Mouse (Mus musculus) kidney, postnatal 14 days (tissue): ENCODE measurements around the gene Ttc25.
A peak's percentile ranks its signal among the peaks of the same experiment; 100 is the strongest.

ENCODE experiments used
- DNase-seq: peaks from one replicate; pipeline ENCODE4 v3.0.0; 2022; ENCODE audit warnings: mixed read lengths

Ttc25 gene

DNA sequence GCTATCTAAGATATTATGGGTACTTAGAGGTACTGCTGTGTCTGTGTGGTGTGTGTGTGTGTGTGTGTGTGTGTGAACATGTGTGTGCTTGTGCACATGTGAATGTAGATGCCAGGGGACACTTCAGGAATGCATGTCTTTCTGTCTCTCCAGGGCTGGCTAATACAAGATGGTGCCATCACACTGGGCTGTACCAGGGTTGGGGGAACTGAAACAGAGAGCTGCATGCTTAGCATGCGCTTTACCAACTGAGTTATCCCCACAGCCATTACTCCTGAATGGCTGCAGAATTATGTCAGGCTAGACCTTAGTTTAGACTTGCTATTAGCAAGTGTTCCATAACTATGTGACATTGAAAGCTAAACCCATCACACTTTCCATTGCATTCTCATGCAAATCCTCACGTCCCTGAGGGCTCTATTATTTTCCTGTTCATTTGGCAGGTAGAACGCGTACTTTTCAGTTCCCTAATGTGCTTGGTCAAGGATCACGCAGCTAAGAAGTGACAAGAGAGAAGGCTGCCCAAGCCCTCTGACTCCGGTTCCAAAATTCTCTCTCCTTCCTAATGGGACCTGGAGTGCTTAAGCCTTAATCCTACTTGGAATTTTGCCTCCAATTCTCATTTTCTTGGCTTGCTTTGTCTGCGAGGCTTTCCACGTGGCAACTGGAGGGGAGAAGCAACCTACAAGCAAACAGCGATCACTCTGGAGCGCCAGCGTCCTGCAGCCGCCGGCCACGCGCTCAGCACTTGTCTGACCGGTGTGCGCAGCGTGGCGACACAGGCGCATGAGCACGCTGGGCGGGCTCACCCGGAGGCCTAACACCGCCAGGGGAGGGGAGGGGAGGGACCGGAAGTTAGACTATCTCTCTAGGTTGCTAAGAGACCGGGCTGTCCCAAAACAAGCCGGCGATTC, at the start of gene Ttc25:
Gene Ttc25, plus strand, starts transcription at position 776 of the 914 bp plus-strand sequence.
- peak; percentile 93 for DNase-seq

DNA sequence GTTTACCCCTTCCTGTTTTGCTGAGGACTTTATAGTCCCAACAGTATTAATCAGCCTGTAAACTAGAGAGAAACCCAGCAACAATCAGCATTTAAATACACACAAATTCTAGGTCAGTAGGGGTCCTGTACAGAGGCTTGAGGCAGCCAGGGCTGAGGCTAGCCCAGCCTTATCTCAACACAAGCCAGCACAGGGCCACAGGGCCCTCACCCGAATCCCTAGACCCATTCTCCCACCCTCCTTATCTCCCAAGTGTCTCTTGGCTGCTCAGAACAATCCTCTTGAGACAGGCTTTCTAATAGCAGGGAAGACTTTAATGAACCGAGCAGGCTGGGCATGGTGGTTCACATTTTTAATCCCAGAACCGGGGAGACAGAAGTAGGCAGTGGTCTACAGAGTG, 45.2 kb upstream of the Ttc25 start:
- DNase-seq = no peak

DNA sequence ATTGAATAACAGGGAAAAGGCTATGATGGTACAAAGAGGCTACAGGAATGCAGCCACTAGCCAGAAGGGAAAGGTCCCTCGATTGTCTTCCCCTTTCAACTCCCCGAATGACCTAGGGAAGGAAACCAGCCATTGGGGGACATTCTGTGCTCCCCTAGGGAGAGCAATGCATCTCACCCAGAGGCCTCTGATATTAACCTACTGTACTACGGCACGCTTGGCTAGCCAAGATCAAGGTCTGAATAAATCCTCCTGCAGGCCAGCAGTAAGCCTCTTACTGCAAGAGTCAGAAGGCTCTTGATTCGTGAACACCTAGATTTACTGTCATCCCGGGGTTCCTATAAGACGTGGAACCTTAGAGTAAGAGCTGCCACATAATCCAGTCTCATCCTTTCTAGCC, 44.8 kb upstream of the Ttc25 start:
- DNase-seq = peak; percentile 53

DNA sequence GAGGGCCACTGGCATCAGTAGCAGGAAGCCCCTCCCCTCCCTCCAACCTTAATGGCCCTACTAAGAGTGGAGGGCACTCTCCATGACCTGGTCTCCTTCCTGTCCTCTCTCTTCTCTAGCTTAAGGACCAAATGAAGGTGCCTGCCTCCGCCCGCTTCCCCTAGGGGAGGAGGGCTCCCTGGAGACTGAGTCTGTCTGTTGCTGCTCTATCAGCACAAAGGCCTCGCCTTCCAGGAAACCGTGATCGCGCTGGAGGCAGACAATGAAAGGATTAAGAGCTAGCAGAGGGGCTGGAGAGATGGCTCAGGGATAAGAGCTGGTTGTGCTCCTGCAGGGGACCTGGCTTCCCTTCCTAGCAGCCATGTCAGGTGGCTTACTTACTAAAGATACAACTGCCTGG, 44.1 kb upstream of the Ttc25 start:
- DNase-seq = no peak

DNA sequence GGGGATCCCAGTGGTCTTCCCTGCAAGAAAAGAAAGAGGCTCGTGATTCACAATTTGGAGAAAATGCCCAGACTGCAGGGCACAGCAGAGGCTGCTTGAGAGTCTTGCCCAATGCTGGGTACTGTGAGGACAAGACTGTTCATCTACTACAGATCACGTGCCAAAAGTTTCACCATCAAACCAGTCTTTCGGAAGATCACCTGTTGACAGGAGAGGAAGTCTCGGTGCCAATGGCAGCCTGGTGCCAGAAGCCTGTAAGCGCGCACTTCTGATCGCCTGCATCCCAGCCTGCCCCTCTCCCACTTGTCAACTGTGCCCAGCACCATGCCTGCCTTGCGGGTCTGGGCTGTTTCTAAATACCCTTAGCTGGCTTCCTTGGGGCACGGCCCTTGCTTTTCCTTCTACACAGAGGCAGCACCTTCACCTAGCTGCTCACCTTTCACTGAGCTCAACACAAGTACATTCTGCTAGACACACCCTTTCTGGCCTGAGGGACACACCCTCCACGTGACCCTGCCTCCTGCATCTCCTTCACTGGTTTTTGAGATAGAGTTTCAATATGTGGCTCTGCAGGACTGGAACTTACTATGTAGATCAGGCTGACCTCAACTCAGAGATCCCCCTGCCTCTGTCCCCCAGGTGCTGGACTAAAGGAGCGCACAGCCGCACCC, 40.3 kb upstream of the Ttc25 start:
- no peak for DNase-seq

DNA sequence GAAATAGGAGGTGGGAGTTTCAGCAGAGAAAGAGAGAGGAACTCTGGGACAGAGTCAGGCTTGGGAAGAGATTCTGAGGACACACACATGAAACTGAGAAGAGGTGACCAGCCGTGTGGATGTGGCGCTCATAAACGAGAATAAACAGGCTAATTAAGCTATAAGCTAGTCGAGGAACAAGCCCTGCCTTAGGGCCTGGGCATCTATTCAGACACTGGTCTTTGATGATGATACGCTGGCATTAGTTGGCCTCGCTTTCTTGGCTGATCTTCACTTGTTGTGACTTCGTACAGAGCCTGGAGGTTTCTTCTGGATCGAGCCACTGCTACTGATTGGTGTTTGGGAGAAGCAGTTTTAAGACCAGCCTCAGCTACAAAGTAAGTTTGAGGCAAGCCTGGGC, 39.4 kb upstream of the Ttc25 start:
- DNase-seq = no peak

DNA sequence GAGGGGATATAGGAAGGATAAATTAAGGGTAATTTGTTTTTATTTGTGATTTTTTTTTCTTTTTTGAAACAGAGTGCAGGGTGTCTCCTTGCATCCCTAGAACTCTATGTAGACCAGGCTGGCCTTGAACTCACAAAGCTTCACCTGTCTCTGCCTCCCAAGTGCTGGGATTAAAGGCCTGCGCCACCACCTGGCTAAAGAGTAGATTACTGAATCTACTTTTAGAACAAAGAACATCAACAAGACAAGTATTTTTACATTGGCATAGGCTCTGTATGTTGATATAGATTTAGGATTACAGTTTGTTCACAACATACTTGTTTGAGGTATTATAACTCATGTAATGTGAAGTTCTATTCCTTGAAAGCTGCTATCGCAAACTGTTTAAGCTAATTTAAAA, 34.9 kb upstream of the Ttc25 start:
- DNase-seq = no peak

DNA sequence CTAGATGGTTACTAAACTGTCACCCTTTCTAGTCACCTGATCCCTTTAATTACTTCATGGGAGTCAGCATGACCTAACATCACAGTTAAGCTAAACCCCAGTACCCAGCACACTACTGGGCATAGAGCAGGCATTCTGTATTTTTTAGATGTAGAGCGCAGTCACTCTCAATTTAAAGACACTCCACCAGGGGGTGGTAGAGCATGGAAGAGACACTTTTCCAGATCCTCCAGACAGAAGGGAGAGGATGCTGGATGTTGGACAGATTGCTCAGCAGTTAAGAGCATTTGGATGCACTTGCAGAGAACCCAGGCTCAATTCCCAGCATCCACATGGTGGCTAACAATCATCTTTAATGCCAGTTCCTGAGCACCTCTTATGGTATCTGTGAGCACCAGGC, 33.0 kb upstream of the Ttc25 start:
- peak; percentile 49 for DNase-seq

DNA sequence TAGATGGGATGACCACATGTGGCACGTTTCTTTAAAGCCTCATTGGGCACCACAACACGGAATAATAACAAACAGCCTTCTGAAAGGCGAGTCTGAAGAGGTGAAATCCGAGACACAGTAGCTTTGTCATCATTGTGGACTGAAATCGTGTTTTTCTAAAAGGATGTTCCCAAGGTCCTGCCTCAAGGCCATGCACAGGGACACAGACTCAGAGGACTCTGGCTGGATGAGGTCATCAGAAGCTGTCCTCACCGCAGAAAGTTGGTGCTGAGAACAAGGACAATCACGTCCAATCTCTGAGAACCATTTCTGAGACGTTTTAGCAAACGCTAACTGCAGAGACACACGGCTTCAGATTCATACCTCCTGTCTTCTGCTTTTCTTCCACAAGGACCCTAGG, 31.7 kb upstream of the Ttc25 start:
- DNase-seq = no peak

DNA sequence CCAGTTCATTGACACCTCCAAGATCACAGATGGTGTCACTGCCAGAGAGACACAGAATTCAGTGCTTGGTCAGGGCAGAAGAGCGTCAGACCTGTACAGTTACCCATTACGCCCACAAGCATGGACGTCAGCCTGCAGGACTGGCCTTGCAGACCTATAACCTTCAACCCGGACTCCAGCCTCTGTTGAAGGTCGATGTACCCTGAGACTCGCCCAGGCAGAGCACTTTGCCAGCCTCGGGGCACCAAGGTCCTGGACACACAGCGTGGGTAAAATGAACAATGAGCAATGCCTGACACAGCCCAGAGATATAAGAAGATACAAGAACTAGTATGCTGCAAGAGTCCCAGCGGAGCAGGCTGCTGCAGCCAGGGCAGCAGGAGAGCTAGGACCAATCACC, 30.3 kb upstream of the Ttc25 start:
- DNase-seq = peak; percentile 41

DNA sequence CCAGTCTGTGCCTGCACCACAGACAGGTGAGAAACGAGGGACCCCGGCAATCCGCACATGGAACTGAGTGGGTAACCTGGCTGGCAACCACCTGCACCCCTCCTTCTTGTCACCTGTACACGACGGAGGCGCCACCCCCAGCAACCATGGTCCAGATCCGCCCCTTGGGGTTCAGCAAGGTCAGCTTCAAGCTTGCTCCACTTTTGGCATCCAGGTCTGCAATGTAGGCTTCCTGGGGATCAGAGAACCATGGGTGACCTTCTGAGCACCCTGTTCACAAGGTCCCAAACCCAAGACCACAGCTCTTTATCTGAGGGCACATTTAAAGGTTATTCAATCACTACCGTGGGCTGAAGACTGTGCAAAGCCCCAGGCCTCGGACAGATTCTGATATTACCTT, 29.6 kb upstream of the Ttc25 start:
- DNase-seq = no peak

DNA sequence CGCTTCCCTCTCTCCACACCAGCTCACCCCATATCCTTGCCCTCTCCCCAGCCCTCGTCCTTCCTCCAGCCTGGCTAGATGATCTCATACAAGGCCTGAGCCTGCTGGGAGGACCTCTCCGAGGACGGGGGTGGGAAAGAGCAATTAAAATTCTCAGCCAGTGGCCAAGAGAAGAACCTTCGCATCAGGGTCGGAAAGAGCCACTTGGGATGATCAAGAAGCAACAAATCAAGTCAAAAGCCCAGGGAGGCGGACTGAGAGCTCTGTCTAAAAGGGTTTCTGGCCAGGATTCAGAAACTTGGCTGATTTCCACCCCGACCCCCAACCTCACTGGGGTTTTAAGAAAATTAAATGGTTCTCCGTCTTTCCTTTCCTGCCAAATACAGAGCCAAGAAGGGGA, 29.1 kb upstream of the Ttc25 start:
- DNase-seq = peak; percentile 70

DNA sequence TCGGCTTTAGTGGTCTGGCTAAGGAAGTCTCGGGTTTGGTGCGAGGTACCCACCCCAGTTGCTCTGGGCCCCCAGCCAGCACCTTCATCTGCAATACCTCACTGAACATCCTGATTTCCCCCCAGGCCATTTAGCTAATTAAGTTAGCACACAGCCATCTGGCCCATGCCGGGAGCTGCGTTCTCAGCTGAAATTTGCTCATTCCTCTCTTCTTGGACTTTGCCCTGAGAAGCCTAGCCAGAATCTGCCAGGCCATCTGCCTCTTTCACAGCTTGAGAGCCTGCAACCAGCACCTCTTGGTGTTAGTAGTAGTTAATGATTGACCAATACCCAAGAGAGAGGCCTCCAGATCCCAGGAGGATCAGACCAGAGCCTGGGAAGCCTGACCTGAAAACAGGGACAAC, 27.2 kb upstream of the Ttc25 start:
- DNase-seq = peak; percentile 87

DNA sequence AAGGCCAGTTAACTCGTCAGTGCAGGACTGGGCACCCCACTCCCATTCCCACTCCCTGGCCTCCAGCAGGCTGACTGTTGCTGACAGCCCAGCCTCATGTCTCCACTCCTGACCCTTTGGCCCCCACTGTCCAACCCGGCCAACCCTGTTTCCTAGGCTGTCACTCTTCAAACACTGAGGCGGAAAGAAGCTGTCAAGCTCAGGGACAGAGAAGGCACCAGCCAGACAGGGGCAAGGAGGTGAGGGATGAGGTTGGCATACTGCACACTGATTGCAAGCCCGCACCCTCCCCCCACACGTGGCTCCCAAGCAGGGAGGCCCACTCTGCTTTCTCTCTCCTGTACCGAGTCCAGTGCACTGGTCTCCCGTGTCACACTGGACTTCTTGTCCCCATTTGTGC, 26.2 kb upstream of the Ttc25 start:
- no peak for DNase-seq

DNA sequence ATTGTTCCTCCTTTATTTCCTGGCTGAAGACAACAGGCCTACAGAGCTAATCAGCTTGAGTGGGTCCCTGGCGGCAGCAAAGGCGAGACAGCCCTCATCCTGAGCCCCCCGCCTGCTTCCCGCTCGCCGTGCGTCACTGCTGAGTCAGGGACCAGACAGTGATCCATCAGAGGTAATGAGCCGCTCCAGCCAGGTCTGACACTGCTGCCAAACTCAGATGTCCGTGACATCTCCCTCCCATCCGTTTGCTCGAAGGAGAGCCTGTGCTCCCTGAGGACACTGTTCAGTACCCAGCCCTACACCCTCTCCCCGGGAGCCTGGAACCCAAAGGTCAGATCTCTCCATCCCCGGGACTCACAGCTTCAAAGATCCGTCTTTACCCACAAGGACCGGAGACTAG, 24.6 kb upstream of the Ttc25 start:
- peak; percentile 77 for DNase-seq

DNA sequence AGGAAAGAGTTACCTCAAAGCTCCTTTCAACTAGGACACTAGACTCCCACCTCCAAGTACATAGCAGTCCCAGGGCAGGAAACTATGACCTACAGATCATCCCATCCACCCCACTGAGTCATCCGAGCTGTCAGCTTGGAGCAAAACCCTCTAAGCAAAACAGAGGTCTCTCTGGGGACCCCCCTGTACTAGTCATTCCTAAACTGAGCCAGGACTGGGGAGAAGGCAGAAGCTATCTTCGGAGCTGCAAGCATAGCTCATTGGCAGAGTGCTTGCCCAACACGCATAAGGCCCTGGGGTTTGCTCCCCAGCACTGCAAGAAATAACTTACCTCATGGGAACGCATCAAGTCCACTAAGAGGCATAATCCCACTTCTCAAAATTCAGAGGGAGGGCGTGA, 21.0 kb upstream of the Ttc25 start:
- no peak for DNase-seq

DNA sequence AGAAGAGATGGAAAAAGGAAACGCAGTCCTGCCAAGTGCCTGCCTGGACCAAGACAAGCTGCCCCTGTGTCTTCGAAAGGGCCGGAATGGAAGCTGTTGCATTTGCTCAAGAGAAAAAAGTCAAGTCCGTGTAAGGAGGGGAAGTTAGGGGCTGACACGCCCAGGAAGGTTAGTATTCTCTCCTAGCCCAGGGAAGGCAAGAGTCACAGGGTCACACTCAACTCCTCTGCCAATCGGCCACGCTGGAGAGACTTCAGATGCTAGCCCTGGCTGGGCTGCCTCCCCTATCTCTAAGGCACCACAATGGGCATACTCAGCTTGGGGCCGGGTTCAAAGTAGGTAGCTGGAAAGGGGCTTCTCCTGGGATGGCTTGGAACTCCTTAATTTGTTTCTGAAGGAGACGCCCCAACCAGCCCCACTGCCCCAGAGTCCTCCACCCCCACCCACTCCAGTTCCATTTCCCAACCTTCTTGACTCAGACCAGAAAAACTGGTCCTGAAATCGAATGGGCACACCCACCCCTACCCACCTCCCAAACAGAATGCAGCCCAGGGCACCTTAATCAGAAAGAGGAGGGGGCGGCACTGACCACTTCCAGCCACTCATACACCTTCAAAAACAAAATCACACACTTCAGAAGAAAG, 20.3 kb upstream of the Ttc25 start:
- DNase-seq = no peak

DNA sequence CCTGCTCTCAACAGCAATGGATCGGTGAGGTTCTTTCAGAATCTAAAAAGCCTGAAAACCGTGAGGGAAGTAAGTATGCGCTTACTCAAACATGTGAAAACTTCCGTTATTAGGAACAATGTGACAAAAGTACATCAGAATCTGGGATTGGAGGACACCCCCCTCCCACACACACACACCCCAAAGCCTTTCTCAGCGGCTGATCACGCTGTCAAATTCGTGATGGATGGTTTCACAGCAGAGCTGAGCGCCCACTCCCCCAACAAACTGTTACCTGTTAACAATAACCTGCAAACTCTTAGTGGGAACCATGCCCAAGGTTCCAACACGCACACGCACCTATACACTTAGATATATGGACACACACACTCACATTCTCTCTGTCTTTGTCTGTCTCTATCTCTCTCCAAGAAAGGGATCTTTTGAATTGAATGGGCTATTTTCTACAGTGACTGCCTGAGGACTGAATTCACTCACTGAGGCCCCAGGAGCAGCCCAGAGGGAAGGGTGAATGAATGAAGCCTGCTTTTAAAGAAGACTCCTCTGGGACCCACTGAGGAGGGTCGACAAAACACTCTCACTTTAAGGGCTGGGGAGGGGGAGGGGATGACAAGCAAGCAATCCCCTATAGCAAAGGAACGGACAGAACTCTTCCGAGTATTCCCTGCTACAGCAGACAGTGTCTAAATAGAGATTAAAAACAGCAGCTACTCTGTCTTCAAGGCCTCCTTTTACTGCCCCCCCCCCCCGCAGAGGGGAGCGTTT, 19.2 kb upstream of the Ttc25 start:
- DNase-seq = no peak

DNA sequence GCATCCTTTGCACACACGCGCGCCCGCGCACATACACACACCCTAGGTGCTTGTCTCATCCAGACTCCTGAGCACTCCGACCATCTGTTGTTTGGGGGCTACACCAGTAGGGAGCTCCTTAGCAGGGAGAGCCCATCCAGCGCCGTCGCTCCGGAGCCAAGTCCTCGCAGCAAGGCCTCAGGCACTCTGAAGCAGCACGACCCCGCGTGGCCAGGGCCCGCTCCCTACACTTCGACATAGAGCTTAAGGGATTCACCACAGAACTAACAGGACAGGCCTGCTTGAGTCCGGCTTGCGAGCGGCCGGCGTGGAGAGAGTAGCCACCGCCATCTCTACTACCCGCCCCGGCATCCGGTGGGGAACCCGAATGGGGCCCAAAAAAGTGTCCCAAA, 18.3 kb upstream of the Ttc25 start:
- peak; percentile 75 for DNase-seq

DNA sequence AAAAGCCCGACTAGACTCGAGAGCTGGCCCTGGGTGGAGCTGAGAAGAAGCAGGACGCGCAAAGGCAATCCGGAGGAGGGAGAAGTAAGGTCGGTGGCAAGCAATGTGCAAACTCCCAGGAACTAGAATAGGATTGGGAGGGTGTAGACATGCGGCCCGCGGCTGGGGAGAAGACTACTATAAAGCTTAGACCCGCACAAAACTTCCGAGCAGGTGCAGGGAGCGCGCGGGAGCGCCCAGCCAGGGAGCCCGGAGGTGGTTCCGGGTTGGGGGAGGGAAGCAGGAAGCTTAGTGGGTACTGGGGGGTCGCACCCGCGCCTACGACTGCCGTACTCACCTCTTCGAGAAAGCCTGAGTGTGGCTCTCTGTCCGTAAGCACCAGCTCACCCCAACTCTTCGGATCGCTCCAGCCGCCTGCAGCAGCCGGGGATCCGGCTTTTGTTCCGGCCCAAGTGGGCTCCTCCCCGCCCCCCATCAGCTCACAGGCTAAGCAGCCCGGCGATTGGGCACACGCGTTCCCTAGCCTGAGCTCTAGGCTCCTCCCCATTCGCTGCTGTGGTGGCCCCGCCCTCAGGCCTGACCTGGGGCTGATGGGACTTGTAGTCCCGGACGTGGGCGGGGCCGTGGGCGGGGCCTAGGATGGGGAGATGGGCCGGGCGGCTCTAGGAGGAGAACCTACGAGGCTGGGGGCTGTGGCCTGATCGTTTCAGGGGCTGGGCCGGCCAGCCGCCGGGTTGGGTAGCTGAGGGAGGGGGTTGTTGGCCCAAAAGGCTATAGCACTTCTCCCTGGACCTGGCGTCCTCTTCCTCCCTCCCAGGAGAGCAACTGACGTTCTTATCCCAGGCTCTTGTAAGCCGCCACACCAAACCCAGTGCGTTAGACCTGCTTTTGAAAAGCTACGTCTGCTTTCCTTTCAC, 17.7 kb upstream of the Ttc25 start, which contains the start of gene Acly:
Gene Acly, minus strand, starts transcription at position 543 of the 917 bp plus-strand sequence.
- peak; percentile 99 for DNase-seq

DNA sequence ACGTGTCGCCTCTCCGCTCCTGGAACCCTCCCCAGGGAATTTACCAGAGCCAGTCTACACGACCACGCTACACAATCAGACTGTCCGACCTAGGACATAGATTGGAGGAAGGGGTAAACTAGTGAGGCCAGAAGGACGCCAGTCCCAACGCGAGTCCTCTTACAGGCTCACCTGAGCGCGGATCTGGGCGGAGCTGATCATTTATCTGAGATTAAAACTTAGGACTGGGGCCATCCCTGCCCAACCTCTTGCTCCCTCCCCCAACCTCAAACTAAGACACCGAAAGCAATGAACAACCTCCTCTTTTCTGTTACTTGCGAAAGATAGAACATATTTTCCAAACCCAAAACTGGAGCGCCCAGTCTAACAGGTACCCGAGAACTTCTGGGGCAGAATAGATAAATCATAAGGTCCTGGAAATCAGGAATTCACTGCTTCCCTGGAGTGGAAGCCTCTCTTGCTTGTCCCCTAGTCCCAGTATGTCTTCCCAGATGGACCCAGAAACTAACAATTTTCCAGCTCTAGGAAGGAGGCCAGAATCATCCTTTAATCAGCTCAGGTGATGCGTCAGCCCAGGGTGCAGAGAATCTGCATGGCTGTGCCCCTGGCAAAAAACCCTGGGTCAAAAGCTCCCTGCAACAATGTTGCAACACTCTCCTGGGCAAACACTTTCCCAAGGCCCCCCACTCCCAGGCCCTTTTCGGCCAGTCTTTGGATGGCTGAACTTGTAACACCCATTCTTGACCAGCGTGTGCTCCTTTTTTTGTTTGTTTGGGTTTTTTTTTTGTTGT, 16.8 kb upstream of the Ttc25 start:
- DNase-seq = no peak
